Mouse (Mus musculus) telencephalon, adult 2 months (tissue): ENCODE data around the gene Fyco1.
"Not testable (repeated sequence)": the region's sequence is repeated elsewhere in the genome, so short reads cannot be mapped to it uniquely, and the experiment has no call there.

Source experiments
- DNase-seq: peaks from one replicate; pipeline ENCODE4 v3.0.0-alpha.2; 2011; ENCODE audit warnings: low read depth, low spot score

Gene Fyco1

GRCm38 (mm10) chr9:123815444-123815843 lies 36.3 kb downstream of the Fyco1 start:
- DNase-seq: no peak

GRCm38 (mm10) chr9:123814821-123815220 lies 36.9 kb downstream of the Fyco1 start:
- no peak for DNase-seq

GRCm38 (mm10) chr9:123814326-123814725 lies 37.4 kb downstream of the Fyco1 start:
- DNase-seq: no peak

- DNase-seq: no peak
These were observed 39.9 kb downstream of the Fyco1 start for GRCm38 (mm10) chr9:123811831-123812230.

- no peak for DNase-seq
These were observed 43.1 kb downstream of the Fyco1 start for GRCm38 (mm10) chr9:123808583-123808982.

GRCm38 (mm10) chr9:123806267-123806666 lies 45.4 kb downstream of the Fyco1 start, which contains the start of gene Cxcr6:
TSS of gene Cxcr6 (plus strand) at chr9:123806475.
- no peak for DNase-seq

GRCm38 (mm10) chr9:123805241-123805640 lies 46.5 kb downstream of the Fyco1 start:
- no peak for DNase-seq

GRCm38 (mm10) chr9:123802896-123803295 lies 48.8 kb downstream of the Fyco1 start:
- no peak for DNase-seq

GRCm38 (mm10) chr9:123802421-123802820 lies 49.3 kb downstream of the Fyco1 start:
- no peak for DNase-seq

GRCm38 (mm10) chr9:123801527-123801926 lies 50.2 kb downstream of the Fyco1 start:
- DNase-seq: no peak

GRCm38 (mm10) chr9:123796174-123796573 lies 55.5 kb downstream of the Fyco1 start:
- no peak for DNase-seq

- peak; percentile 55 for DNase-seq
These were observed 62.7 kb downstream of the Fyco1 start for GRCm38 (mm10) chr9:123788855-123789529.

- not testable (repeated sequence) for DNase-seq
These were observed 78.4 kb downstream of the Fyco1 start for GRCm38 (mm10) chr9:123773299-123773698.

GRCm38 (mm10) chr9:123769532-123769931 lies 82.2 kb downstream of the Fyco1 start:
- DNase-seq: no peak

GRCm38 (mm10) chr9:123768443-123768842 lies 83.3 kb downstream of the Fyco1 start:
- no peak for DNase-seq

- DNase-seq: no peak
These were observed 84.7 kb downstream of the Fyco1 start for GRCm38 (mm10) chr9:123766996-123767395.

GRCm38 (mm10) chr9:123763771-123764170 lies 87.9 kb downstream of the Fyco1 start:
- DNase-seq: no peak

GRCm38 (mm10) chr9:123762886-123763285 lies 88.8 kb downstream of the Fyco1 start:
- DNase-seq: no peak

- DNase-seq: no peak
These were observed 90.9 kb downstream of the Fyco1 start for GRCm38 (mm10) chr9:123760806-123761205.

GRCm38 (mm10) chr9:123758645-123759044 lies 93.1 kb downstream of the Fyco1 start:
- no peak for DNase-seq

- no peak for DNase-seq
These were observed 93.5 kb downstream of the Fyco1 start for GRCm38 (mm10) chr9:123758156-123758555.

- no peak for DNase-seq
These were observed 94.4 kb downstream of the Fyco1 start for GRCm38 (mm10) chr9:123757326-123757725.

- DNase-seq: no peak
These were observed 94.9 kb downstream of the Fyco1 start for GRCm38 (mm10) chr9:123756752-123757151.

GRCm38 (mm10) chr9:123754333-123754732 lies 97.4 kb downstream of the Fyco1 start:
- no peak for DNase-seq
